Mouse (Mus musculus) erythroblast, embryonic 14.5 days (primary cell): ENCODE measurements around the gene 0610010K14Rik.

Experiments used
- GATA1 ChIP-seq: IDR thresholded peaks from 2 replicates; pipeline ENCODE4 v1.6.1; 2012; ENCODE audit warnings: low read length, inconsistent platforms, mixed read lengths
- TAL1 ChIP-seq: IDR thresholded peaks from 3 replicates; pipeline ENCODE4 v1.6.1; 2012; ENCODE audit warnings: low read length, inconsistent platforms, mixed read lengths

- no peak for TF ChIP-seq TAL1
- TF ChIP-seq GATA1, result no peak
Measured at GRCm38 (mm10) chr11:70212896-70213295, 24.8 kb downstream of the 0610010K14Rik start.
